Mouse (Mus musculus): ENCODE results near the gene Olfr849. TPM values are rescaled to one million over a fixed set of nuclear protein-coding genes. Genes with fewer than 3 reads are reported as not detected.

Olfr849 gene
- not detected for polyA plus RNA-seq (2017; shearing (Covaris generic))

DNA sequence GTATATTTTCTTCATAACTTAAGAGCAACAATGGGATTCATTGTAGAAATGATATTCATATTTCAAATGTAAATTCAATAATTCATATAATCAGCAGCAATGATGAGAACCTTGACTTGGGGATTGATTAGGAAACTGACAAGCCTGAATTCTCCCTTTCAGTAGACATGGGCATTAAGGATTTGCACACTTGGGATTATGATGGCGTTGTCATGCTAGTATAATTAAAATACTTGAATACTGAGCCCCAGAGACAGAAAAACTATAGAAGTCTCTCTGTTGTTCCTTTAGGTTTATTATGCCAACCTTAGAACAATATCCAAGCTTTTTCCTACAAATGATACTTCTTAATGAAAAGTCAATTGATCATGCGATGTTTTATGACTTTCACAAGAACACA lies at the start of gene Olfr849:
TSS of gene Olfr849 (plus strand) at position 301 of the 400 bp plus-strand sequence.

DNA sequence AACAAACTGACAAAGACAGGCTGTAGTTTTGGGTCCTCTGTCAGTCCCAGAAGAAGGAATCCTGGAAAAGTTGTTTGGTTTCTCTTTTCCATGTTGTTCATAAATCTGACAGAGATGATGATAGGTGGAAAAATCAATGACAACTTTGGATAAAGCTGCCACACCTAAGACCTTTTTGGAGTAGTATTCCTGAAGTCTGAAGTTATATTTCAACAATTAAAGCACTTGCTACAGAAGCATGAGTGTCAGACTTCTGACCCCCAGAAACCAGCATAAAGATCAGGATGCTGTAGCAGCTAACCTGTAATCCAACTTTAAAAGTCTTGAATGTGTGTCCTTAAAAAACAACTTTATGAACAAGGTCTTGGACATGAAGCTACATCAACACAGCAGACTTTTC lies 38.1 kb downstream of the Olfr849 start, which contains the start of gene Olfr850:
TSS of gene Olfr850 (minus strand) at position 101 of the 400 bp plus-strand sequence.

DNA sequence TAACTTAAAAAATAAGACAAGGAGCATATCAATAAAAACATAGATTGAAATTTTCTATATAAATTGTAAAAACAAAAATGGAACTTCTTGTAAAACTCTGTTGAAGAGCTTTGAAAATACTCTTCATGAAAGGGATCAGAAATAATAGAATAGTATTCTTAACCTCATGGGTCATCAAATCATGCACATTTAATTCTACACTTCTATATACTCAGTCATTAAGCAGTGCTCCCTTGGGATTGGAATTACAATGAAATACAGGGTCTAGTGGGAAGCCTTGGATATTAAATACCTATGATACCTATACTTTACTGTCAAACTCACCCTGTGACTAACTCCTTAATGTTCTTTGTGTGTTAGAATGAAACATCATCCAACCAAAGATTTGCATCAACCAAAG lies 52.9 kb downstream of the Olfr849 start, which contains the start of gene Olfr851:
TSS of gene Olfr851 (plus strand) at position 301 of the 400 bp plus-strand sequence.

Other genes with a start within 250 kb of the Olfr849 start
- 0.07 TPM for gene Olfr843, start 188.3 kb upstream of the Olfr849 start, polyA plus RNA-seq (2017; shearing (Covaris generic))
- gene Olfr844, start 123.9 kb upstream of the Olfr849 start, polyA plus RNA-seq (2017; shearing (Covaris generic)) = not detected
- gene Olfr845, start 103.8 kb upstream of the Olfr849 start, polyA plus RNA-seq (2017; shearing (Covaris generic)) = not detected
- not detected for gene Olfr846, start 76.3 kb upstream of the Olfr849 start, polyA plus RNA-seq (2017; shearing (Covaris generic))
- gene Olfr847, start 61.6 kb upstream of the Olfr849 start, polyA plus RNA-seq (2017; shearing (Covaris generic)) = not detected
- not detected for gene Olfr850, start 38.0 kb downstream of the Olfr849 start, polyA plus RNA-seq (2017; shearing (Covaris generic))
- not detected for gene Olfr851, start 53.0 kb downstream of the Olfr849 start, polyA plus RNA-seq (2017; shearing (Covaris generic))
- gene Olfr853, start 100.8 kb downstream of the Olfr849 start, polyA plus RNA-seq (2017; shearing (Covaris generic)) = not detected
- gene Olfr854, start 127.1 kb downstream of the Olfr849 start, polyA plus RNA-seq (2017; shearing (Covaris generic)) = not detected
- gene Olfr855, start 142.4 kb downstream of the Olfr849 start, polyA plus RNA-seq (2017; shearing (Covaris generic)) = not detected
- gene Zfp317, start 181.8 kb downstream of the Olfr849 start, polyA plus RNA-seq (2017; shearing (Covaris generic)) = 26.6 TPM

All from effector memory CD4-positive, alpha-beta T cell, adult 5 months (primary cell).